Mouse (Mus musculus): ENCODE results near the gene Egfl8.

Gene Egfl8

GRCm38 (mm10) chr17:34648141-34648890 is 32.5 kb upstream of the Egfl8 start:
- no peak for DNase-seq (ENCODE audit: low spot score in 2 of 2)

- peak; percentile 96 to 97 for DNase-seq (ENCODE audit: low spot score in 2 of 2)
Observed at GRCm38 (mm10) chr17:34646906-34647787, 31.4 kb upstream of the Egfl8 start, which contains the start of gene Atf6b. Gene Atf6b, plus strand, starts transcription at chr17:34647146.

DNA sequence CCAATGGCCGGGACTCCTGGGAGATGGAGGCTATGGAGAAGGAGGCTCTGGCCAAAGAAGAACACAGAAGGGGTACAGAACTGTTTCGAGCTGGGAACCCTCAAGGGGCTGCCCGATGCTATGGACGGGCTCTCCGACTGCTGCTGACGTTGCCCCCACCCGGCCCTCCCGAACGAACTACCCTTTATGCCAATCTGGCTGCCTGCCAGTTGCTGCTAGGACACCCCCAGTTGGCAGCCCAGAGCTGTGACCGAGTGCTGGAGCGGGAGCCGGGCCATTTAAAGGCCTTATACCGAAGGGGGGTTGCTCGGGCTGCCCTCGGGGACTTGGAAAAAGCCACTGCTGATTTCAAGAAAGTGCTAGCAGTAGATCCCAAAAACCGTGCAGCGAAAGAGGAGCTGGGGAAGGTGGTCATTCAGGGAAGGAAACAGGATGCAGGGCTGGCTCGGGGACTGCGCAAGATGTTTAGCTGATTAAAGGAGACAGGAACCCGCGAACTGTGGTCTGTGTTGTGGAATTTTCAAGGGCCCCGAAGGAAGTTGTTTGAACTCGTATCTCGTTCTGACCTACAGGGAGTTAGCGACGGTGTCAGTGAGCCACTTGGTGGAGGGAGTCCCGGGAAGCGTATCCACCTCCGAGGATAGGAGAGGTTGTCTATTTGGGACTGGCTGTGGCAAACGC is 30.2 kb upstream of the Egfl8 start:
- DNase-seq (ENCODE audit: low spot score in 2 of 2), result no peak

- DNase-seq (ENCODE audit: low spot score in 2 of 2), result no peak
Observed at GRCm38 (mm10) chr17:34645256-34645829, 29.6 kb upstream of the Egfl8 start.

DNA sequence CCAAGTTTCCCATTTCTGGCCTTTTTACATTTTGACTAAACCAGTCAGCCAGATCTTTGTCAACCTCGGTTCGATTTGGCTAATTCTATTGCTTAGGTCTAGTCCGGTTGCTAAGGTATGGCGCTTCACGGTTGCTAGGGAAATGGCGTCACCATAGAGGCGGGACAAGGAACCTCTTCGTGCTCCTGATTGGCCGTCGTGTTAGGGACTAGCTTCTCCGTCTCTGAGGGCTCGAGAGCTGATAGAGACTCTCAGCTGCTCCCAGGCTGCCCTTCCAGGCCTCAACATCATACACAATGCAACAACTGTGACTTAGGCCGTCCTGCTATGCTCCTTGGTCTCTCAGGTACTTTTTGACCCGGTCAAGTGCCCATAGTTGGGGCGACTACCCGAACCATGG is 28.8 kb upstream of the Egfl8 start, which contains the start of gene Fkbpl:
Fkbpl (plus strand) TSS at position 157 of the 400 bp plus-strand sequence.
- DNase-seq (ENCODE audit: low spot score in 2 of 2), result peak; percentile 98 to 99

GRCm38 (mm10) chr17:34643944-34644343 is 28.2 kb upstream of the Egfl8 start:
- DNase-seq (ENCODE audit: low spot score in 2 of 2), result no peak

DNA sequence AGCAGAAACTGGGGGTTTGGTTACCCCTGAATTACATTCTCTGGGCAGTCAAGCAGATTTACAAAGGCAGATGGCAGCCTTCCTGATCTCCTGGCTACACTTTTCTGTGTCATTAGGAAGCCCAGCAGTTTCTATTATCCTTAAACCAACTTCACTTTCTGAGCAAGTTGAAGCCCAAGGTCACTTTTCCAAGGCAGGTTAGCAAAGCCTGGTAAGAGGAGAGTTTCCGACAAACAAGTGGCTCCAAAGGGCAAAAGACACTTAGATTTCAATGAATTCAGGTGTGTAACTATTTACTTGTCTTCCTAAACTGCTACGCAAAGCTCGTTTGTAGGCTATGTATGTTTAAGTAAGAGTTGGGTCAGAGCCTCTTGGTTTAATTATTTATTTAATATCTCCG is 27.6 kb upstream of the Egfl8 start:
- no peak for DNase-seq (ENCODE audit: low spot score in 2 of 2)

- DNase-seq (ENCODE audit: low spot score in 2 of 2), result no peak
Observed at GRCm38 (mm10) chr17:34641945-34642344, 26.2 kb upstream of the Egfl8 start.

DNA sequence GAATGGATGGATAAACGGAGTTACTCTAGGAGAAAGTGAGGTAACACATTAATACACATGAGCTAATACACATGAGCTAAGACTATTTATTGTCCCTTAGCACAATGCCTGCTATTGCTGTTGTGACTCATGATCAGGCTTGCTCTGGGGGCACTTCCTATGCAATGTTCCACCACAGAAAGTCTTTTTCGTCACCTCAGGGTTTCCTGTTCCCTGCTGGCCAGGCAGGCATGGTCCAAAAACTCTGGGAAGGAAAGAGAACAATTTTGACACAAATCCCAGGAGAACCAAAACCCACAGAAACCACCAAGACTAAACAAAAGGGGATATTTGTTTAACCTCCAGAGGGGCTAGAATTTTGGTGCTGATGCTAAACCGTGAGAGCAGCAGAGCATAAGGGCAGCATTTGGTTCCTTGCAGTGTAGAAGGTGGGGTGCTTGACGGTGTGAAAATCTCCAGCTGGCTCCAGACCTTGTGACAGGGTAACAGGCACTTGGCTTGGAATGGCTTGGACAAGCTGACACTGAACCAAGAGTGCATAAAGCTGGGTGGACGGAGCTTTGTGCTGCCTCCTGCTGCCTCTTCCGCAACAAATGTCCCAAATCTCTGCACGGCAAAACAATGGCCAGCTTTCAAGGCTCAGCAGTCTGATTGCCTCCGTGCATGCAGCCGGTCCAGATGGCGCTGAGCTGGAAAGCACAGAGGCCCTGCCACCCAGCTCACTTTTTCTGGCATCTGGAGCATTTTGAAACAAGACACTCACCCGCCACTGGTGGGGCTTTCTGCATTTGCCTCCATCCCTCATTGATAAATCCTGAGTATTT is 25.2 kb upstream of the Egfl8 start:
- no peak for DNase-seq (ENCODE audit: low spot score in 2 of 2)

- no peak for DNase-seq (ENCODE audit: low spot score in 2 of 2)
Observed at GRCm38 (mm10) chr17:34639461-34640255, 23.9 kb upstream of the Egfl8 start.

- DNase-seq (ENCODE audit: low spot score in 2 of 2), result no peak
Observed at GRCm38 (mm10) chr17:34637459-34637858, 21.7 kb upstream of the Egfl8 start.

DNA sequence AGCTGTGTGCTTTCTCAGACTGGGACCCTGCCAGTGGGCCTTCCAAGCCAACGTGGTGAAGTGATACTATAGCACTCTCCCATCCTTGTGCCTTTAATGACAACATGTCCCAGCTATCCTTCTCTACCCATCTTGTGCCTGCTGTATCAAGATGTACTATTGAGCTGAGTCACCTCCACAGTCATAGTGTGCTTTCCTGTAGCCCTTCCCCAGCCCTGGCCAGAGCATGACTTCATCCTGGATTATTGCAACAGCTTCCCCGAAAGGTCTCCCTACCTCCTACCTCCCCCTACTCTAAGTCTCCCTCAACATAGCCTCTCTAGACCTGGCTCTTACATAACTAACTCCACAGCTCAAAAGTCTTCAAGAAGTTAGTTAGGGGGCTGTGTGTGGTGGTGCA is 19.9 kb upstream of the Egfl8 start:
- DNase-seq (ENCODE audit: low spot score in 2 of 2), result no peak

- DNase-seq (ENCODE audit: low spot score in 2 of 2), result peak; percentile 85 to 87
Observed at GRCm38 (mm10) chr17:34632261-34632691, 16.5 kb upstream of the Egfl8 start.

GRCm38 (mm10) chr17:34631647-34632046 is 15.9 kb upstream of the Egfl8 start:
- DNase-seq (ENCODE audit: low spot score in 2 of 2), result no peak

GRCm38 (mm10) chr17:34630761-34631301 is 15.1 kb upstream of the Egfl8 start:
- no peak for DNase-seq (ENCODE audit: low spot score in 2 of 2)

- no peak for DNase-seq (ENCODE audit: low spot score in 2 of 2)
Observed at GRCm38 (mm10) chr17:34629796-34630603, 14.2 kb upstream of the Egfl8 start.

- DNase-seq (ENCODE audit: low spot score in 2 of 2), result peak in 1 of 2 experiments; percentile 73
Observed at GRCm38 (mm10) chr17:34629221-34629751, 13.5 kb upstream of the Egfl8 start, which contains the start of gene Prrt1. Gene Prrt1, plus strand, starts transcription at chr17:34629533.

GRCm38 (mm10) chr17:34628644-34628967 is 12.8 kb upstream of the Egfl8 start:
- DNase-seq (ENCODE audit: low spot score in 2 of 2), result no peak

Measured in right cerebral cortex, adult 2 months (tissue).